Mouse (Mus musculus): ENCODE measurements around the gene Ormdl2. TPM values are rescaled to one million over a fixed set of nuclear protein-coding genes. Genes with fewer than 3 reads are reported as not detected.

Gene Ormdl2
- polyA plus RNA-seq, 1 experiment from 2014 or later = 76.6 TPM

- peaks cover 3% of the 10 kb centered on the region for H3K36me3 ChIP-seq (ENCODE audit: control insufficient read depth, insufficient read depth, low read length)
- no peaks in the 10 kb centered on the region for H3K27me3 ChIP-seq (ENCODE audit: control insufficient read depth, insufficient read depth, low read length)
- ATAC-seq (ENCODE audit: insufficient number of reproducible peaks, insufficient read depth, low FRiP score, low read depth) = no peak
- no peak overlapping the region for H3K9ac ChIP-seq (replicated peaks; ENCODE audit: low read depth, low read length)
- no peak overlapping the region for H3K4me2 ChIP-seq (replicated peaks; ENCODE audit: low read depth, low read length)
- H3K4me1 ChIP-seq (ENCODE audit: control insufficient read depth, insufficient read depth, low read length) = 0 out of 2 replicates have a peak, but pooled peaks cover 8% of the 10 kb centered on the region
- no peak overlapping the region for H3K27ac ChIP-seq (ENCODE audit: low read length)
- no peak overlapping the region for H3K4me3 ChIP-seq (ENCODE audit: low read depth, low read length)
- 93% methylated on average over 8 of the region's 8 CpGs for WGBS
- H3K9me3 ChIP-seq (ENCODE audit: control insufficient read depth, low read depth, low read length) = no peaks in the 10 kb centered on the region
Observed at GRCm38 (mm10) chr10:128798676-128799075, 22.8 kb downstream of the Ormdl2 start.

GRCm38 (mm10) chr10:128795581-128795980 is 25.9 kb downstream of the Ormdl2 start:
- no peak for ATAC-seq (ENCODE audit: insufficient number of reproducible peaks, insufficient read depth, low FRiP score, low read depth)
- no peak overlapping the region for H3K27ac ChIP-seq (ENCODE audit: low read length)
- no peak overlapping the region for H3K4me3 ChIP-seq (ENCODE audit: low read depth, low read length)
- no peaks in the 10 kb centered on the region for H3K4me1 ChIP-seq (ENCODE audit: control insufficient read depth, insufficient read depth, low read length)
- no peaks in the 10 kb centered on the region for H3K27me3 ChIP-seq (ENCODE audit: control insufficient read depth, insufficient read depth, low read length)
- no peak overlapping the region for H3K4me2 ChIP-seq (replicated peaks; ENCODE audit: low read depth, low read length)
- no peaks in the 10 kb centered on the region; the same call in none of the 2 replicates for H3K36me3 ChIP-seq (ENCODE audit: control insufficient read depth, insufficient read depth, low read length)
- 92% methylated on average over 3 of the region's 3 CpGs for WGBS
- H3K9me3 ChIP-seq (ENCODE audit: control insufficient read depth, low read depth, low read length) = no peaks in the 10 kb centered on the region
- H3K9ac ChIP-seq (replicated peaks; ENCODE audit: low read depth, low read length) = no peak overlapping the region

GRCm38 (mm10) chr10:128794391-128794790 is 27.1 kb downstream of the Ormdl2 start:
- H3K27me3 ChIP-seq (ENCODE audit: control insufficient read depth, insufficient read depth, low read length) = no peaks in the 10 kb centered on the region
- WGBS = 91% methylated on average over 5 of the region's 5 CpGs
- ATAC-seq (ENCODE audit: insufficient number of reproducible peaks, insufficient read depth, low FRiP score, low read depth) = no peak

GRCm38 (mm10) chr10:128793258-128793657 is 28.2 kb downstream of the Ormdl2 start:
- Histone ChIP-seq H3K27ac (ENCODE audit: low read length) (no peak overlapping the region), H3K4me3 (ENCODE audit: low read depth, low read length) (no peak overlapping the region), H3K36me3 (ENCODE audit: control insufficient read depth, insufficient read depth, low read length) (no peaks in the 10 kb centered on the region), H3K4me1 (ENCODE audit: control insufficient read depth, insufficient read depth, low read length) (no peaks in the 10 kb centered on the region), H3K9me3 (ENCODE audit: control insufficient read depth, low read depth, low read length) (no peaks in the 10 kb centered on the region), H3K9ac (replicated peaks; ENCODE audit: low read depth, low read length) (no peak overlapping the region), H3K4me2 (replicated peaks; ENCODE audit: low read depth, low read length) (no peak overlapping the region), H3K27me3 (ENCODE audit: control insufficient read depth, insufficient read depth, low read length) (no peaks in the 10 kb centered on the region)
- ATAC-seq (ENCODE audit: insufficient number of reproducible peaks, insufficient read depth, low FRiP score, low read depth) = no peak
- 94% methylated on average over 1 of the region's 1 CpGs for WGBS

More at GRCm38 (mm10) chr10:128794391-128794790, 27.1 kb downstream of the Ormdl2 start:
- no peaks in the 10 kb centered on the region for H3K4me1 ChIP-seq (ENCODE audit: control insufficient read depth, insufficient read depth, low read length)
- no peak overlapping the region for H3K4me3 ChIP-seq (ENCODE audit: low read depth, low read length)
- no peak overlapping the region for H3K27ac ChIP-seq (ENCODE audit: low read length)
- no peak overlapping the region for H3K4me2 ChIP-seq (replicated peaks; ENCODE audit: low read depth, low read length)
- no peaks in the 10 kb centered on the region for H3K36me3 ChIP-seq (ENCODE audit: control insufficient read depth, insufficient read depth, low read length)
- no peak overlapping the region for H3K9ac ChIP-seq (replicated peaks; ENCODE audit: low read depth, low read length)
- H3K9me3 ChIP-seq (ENCODE audit: control insufficient read depth, low read depth, low read length) = no peaks in the 10 kb centered on the region

GRCm38 (mm10) chr10:128792041-128792440 is 29.4 kb downstream of the Ormdl2 start:
- no peaks in the 10 kb centered on the region for H3K27me3 ChIP-seq (ENCODE audit: control insufficient read depth, insufficient read depth, low read length)
- no peak overlapping the region for H3K4me2 ChIP-seq (replicated peaks; ENCODE audit: low read depth, low read length)
- no peak overlapping the region for H3K9ac ChIP-seq (replicated peaks; ENCODE audit: low read depth, low read length)
- ATAC-seq (ENCODE audit: insufficient number of reproducible peaks, insufficient read depth, low FRiP score, low read depth) = no peak
- H3K9me3 ChIP-seq (ENCODE audit: control insufficient read depth, low read depth, low read length) = no peaks in the 10 kb centered on the region
- no peaks in the 10 kb centered on the region for H3K4me1 ChIP-seq (ENCODE audit: control insufficient read depth, insufficient read depth, low read length)
- H3K36me3 ChIP-seq (ENCODE audit: control insufficient read depth, insufficient read depth, low read length) = no peaks in the 10 kb centered on the region
- no peak overlapping the region for H3K4me3 ChIP-seq (ENCODE audit: low read depth, low read length)
- H3K27ac ChIP-seq (ENCODE audit: low read length) = no peak overlapping the region

GRCm38 (mm10) chr10:128790398-128791124 is 30.9 kb downstream of the Ormdl2 start, which contains the start of gene Mmp19:
TSS of gene Mmp19 (plus strand) at chr10:128790910.
- H3K27ac ChIP-seq (ENCODE audit: low read length) = no peak within 1 kb of the TSS
- no peak within 1 kb of the TSS for H3K4me3 ChIP-seq (ENCODE audit: low read depth, low read length)
- ATAC-seq (ENCODE audit: insufficient number of reproducible peaks, insufficient read depth, low FRiP score, low read depth) = no peak
- no peaks in the 10 kb centered on the region for H3K4me1 ChIP-seq (ENCODE audit: control insufficient read depth, insufficient read depth, low read length)
- WGBS = 61% methylated on average over 7 of the region's 7 CpGs
- H3K4me2 ChIP-seq (replicated peaks; ENCODE audit: low read depth, low read length) = no peak within 1 kb of the TSS
- H3K9me3 ChIP-seq (ENCODE audit: control insufficient read depth, low read depth, low read length) = no peaks in the 10 kb centered on the region
- no peaks in the 10 kb centered on the region for H3K27me3 ChIP-seq (ENCODE audit: control insufficient read depth, insufficient read depth, low read length)
- H3K36me3 ChIP-seq (ENCODE audit: control insufficient read depth, insufficient read depth, low read length) = no peaks in the 10 kb centered on the region
- no peak within 1 kb of the TSS for H3K9ac ChIP-seq (replicated peaks; ENCODE audit: low read depth, low read length)

- H3K36me3 ChIP-seq (ENCODE audit: control insufficient read depth, insufficient read depth, low read length) = no peaks in the 10 kb centered on the region
- H3K4me2 ChIP-seq (replicated peaks; ENCODE audit: low read depth, low read length) = no peak overlapping the region
- 100% methylated on average over 1 of the region's 1 CpGs for WGBS
- no peaks in the 10 kb centered on the region; the same call in 1 of the 2 replicates for H3K9me3 ChIP-seq (ENCODE audit: control insufficient read depth, low read depth, low read length)
- no peak overlapping the region for H3K27ac ChIP-seq (ENCODE audit: low read length)
- ATAC-seq (ENCODE audit: insufficient number of reproducible peaks, insufficient read depth, low FRiP score, low read depth) = no peak
- H3K27me3 ChIP-seq (ENCODE audit: control insufficient read depth, insufficient read depth, low read length) = no peaks in the 10 kb centered on the region
- peaks cover 10% of the 10 kb centered on the region for H3K4me1 ChIP-seq (ENCODE audit: control insufficient read depth, insufficient read depth, low read length)
- no peak overlapping the region for H3K4me3 ChIP-seq (ENCODE audit: low read depth, low read length)
- no peak overlapping the region for H3K9ac ChIP-seq (replicated peaks; ENCODE audit: low read depth, low read length)
Observed at GRCm38 (mm10) chr10:128780200-128780599, 41.2 kb downstream of the Ormdl2 start.

- no peak overlapping the region for H3K4me3 ChIP-seq (ENCODE audit: low read depth, low read length)
- no peak overlapping the region for H3K4me2 ChIP-seq (replicated peaks; ENCODE audit: low read depth, low read length)
- ATAC-seq (ENCODE audit: insufficient number of reproducible peaks, insufficient read depth, low FRiP score, low read depth) = peak; percentile 91; the same call in 1 of the 2 replicates
- 25% methylated on average over 8 of the region's 8 CpGs for whole genome bisulfite sequencing
- no peaks in the 10 kb centered on the region for H3K36me3 ChIP-seq (ENCODE audit: control insufficient read depth, insufficient read depth, low read length)
- no peaks in the 10 kb centered on the region for H3K27me3 ChIP-seq (ENCODE audit: control insufficient read depth, insufficient read depth, low read length)
- H3K4me1 ChIP-seq (ENCODE audit: control insufficient read depth, insufficient read depth, low read length) = peaks cover 10% of the 10 kb centered on the region
- H3K9ac ChIP-seq (replicated peaks; ENCODE audit: low read depth, low read length) = no peak overlapping the region
- H3K27ac ChIP-seq (ENCODE audit: low read length) = peak overlapping the region; percentile 62; the same call in 1 of the 2 replicates
- H3K9me3 ChIP-seq (ENCODE audit: control insufficient read depth, low read depth, low read length) = no peaks in the 10 kb centered on the region; the same call in 1 of the 2 replicates
Observed at GRCm38 (mm10) chr10:128779011-128779795, 42.2 kb downstream of the Ormdl2 start.

All from stomach, embryonic 14.5 days (tissue).